Mouse (Mus musculus): ENCODE data around the gene Irx3. TPM values are rescaled to one million over a fixed set of nuclear protein-coding genes. Genes with fewer than 3 reads are reported as not detected.

Gene Irx3
- total RNA-seq (2021): 10 to 100 TPM; 22.5 to 31.6 TPM
- long read RNA-seq, experiment 1, transcript Irx3-202 (4 exons, 2,748 nt): major isoform, 37 of 42 reads
- long read RNA-seq, experiment 1, partial matches to known transcripts: 5 of 42 reads
- long read RNA-seq, experiment 1, other reads (novel, unspliced or antisense): 0 of 42 reads
- long read RNA-seq, experiment 2, transcript Irx3-202 (4 exons, 2,748 nt): major isoform, 62 of 68 reads
- long read RNA-seq, experiment 2, partial matches to known transcripts: 5 of 68 reads
- long read RNA-seq, experiment 2, other reads (novel, unspliced or antisense): 1 of 68 reads

DNA sequence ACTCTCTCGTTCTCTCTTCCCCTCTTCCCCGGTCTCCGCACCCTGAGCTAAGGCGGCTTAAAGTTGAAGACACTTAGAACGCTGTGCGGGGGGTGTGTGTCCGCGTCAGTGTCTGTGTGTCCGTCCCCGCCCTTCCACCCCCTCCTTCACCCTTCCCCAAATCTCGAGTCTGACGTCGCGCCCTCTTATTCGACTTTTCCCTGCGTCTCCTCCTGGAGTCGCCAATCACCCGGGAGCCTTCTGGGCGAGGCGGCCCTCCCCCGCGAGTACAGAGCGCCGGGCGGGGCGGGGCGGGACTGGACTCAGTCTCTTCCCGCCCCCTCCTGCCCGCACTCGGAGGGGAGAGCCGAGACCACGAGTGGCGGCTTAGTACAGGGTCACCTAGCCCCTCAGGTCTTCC lies at the start of gene Irx3:
TSS of gene Irx3 (minus strand) at position 229 of the 400 bp plus-strand sequence.
- DNase-seq: peak; percentile 83 to 86
- intact Hi-C loops (cut with DNase I): loop anchor here (2.0 to 5.0 kb wide), 2 partner anchors 165 to 209 kb away; no protein-coding TSS in a partner anchor

DNA sequence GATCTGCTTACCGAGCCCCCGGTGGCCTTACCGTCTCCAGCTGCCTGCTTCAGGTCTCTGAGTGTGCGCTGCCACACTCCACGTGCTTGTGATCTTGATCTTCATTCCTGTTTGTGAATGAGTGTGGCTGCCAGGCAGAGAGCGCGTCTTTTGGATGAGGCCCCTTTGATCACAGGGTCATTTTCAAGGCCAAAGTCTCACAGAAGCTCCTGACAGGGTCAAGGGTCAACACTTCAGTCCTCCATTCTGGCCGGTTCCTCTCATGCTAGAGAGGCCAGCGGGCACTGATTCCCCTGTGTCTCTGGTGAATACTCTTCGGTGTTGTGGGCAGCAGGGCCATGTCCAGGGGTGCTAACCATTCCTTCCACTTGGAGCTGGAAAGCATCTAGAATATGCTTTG lies 49.5 kb upstream of the Irx3 start:
- DNase-seq: no peak
- intact Hi-C loops (cut with DNase I): no loop called here

DNA sequence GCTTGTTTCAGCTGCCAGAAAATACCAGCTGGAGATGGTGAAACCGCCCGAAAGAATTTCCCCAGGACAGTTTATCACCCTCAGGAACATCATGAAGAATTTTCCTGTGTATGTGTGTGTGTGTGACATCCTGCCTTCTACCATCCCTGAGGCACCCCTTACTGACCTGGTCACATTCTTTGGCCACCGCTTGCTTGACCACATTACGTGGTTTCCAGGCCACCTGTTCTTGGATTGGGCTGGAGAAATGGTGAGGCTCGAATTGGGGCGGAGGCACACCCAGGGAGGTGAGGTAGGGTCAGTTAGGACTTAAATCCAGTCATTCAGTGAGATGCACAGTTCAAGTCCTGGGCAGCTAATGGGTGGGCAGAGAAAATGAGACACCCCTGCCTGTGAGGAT lies 48.1 kb upstream of the Irx3 start:
- no peak for DNase-seq
- intact Hi-C loops (cut with DNase I): no loop called here

DNA sequence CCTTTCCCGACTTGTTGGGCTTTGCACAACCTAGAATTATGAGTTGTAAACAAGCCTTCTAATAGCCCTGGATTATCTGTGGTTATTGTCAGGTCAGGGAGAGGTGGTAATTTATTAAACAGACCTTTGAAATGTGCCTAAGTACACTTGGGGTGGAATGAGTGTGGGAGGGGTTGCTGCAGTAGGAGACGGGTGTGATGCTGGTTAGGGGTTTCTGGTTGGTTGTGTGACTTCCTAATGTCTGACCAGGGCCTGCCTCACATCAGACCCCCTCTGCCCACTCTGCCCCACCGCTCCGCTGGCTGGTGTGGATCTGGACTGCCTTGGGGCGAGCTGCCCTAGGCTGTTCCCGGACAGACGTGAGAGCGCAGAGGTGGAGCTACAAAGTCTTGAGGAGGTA lies 47.7 kb upstream of the Irx3 start:
- no peak for DNase-seq
- intact Hi-C loops (cut with DNase I): no loop called here

DNA sequence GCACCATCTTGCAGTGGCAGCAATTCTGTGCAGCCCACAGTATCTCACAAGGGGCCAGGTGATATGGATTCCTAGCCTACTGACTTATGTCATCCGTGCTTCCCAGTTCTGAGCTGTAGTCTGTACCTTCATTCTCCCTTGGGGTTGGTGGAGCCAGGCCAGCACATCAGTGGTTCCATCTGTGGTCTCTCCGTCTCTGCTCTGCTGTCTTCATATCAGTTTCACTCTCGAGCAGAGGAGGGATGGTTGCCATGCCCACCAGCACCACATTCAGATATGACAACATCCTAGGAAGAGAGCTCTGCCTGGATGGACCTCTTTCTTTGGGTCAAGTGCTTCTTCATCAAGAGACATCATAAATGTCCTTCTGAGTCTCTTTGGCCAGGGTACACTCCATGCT lies 43.8 kb upstream of the Irx3 start:
- intact Hi-C loops (cut with DNase I): no loop called here
- DNase-seq: no peak

DNA sequence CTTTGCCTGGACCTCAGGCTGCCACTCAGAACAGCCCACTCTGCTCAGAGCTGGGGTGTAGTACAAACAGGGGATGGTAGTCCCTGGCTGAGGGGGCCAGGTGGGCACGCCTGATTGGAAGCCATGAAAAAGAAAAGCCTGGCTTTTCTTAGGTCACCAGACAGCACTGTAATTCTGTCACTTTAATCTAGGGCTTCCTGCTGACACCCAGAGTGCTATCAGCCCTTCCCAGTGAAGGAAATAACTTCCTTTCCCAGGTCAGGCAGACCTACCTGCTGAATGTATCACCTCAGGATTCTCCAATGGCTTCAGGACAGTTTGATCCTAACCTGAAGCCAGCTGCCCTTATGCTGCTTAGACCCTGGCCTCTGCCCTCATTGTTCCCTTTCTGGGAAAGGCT lies 35.3 kb upstream of the Irx3 start:
- intact Hi-C loops (cut with DNase I): no loop called here
- no peak for DNase-seq

DNA sequence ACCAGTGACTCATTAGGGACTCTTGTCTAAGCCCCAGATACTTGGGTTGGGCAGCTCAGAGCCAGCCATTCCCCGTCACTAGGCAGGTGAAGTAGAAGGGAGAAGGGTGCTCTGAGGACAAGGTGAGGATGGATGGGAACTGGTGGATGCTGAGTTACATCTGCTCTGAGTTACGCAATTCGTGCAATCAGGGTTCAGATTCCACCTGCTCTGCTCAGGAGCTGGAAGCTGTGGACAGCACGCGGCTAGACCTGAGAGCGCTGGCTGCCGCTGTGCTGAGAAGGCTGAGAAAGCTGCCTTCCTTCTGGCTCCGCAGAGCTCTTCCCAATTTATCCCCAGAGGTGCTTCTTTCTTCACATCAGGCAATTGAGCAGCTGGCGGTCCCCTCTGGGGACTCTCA lies 34.8 kb upstream of the Irx3 start:
- intact Hi-C loops (cut with DNase I): no loop called here
- no peak for DNase-seq

DNA sequence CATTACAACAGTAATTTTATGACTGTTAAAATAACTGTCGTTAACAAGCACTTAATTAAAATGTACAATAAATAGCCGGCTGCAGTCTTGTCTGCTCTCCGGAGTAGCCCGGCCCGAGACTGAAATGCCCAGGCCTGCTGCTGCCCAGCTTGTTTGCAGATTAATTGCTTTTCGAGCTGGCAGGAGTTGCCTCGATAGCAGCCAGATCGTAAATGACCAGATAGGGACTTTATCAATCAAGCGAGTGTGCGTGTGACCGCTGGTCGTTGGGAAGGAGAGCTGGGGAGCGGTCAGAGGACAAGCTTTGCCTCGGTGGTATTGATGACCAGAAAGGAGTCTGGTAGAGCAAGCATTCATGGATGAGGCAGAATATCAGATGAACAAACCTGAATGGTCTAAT lies 25.8 kb upstream of the Irx3 start:
- intact Hi-C loops (cut with DNase I): no loop called here

DNA sequence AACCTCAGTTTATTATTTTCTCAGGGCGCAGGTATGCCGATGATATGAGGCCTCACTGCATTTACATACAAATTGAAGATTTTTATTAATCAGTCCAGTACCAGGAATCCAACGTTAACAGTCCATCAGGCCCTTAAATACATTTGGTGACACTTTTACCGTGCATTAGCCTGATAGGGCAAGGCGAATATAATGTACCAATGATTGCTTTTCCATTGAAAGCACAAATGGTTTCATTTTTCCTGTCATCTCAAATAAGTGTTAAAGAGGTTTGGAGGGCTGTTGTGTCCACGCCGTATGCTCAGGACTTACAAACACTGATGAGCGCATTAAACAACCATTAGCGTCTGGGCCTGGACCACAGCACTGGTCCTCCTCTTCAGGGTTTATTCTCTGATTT lies 25.3 kb upstream of the Irx3 start:
- DNase-seq: no peak
- intact Hi-C loops (cut with DNase I): no loop called here

More for the DNA sequence above, 25.8 kb upstream of the Irx3 start:
- no peak for DNase-seq

DNA sequence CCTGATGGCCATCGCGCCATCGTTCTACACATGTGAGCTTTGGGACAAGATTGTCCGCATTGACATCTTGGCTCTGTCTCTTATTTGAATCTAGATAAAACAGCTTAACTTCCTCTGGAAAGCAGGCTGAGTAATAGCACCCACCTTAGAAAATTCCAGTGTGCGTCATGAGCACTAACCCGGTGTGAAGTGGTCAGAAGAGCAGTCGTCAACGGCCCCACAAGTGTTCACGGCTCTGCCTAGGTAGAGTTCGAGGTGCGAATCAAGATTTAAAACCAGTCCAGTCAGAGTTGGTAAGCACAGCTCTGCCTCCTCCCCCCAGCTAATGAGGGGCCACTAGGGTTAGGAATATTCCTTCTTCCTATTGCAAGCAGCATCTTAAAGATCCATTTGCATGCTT lies 21.5 kb upstream of the Irx3 start:
- intact Hi-C loops (cut with DNase I): no loop called here
- no peak for DNase-seq

DNA sequence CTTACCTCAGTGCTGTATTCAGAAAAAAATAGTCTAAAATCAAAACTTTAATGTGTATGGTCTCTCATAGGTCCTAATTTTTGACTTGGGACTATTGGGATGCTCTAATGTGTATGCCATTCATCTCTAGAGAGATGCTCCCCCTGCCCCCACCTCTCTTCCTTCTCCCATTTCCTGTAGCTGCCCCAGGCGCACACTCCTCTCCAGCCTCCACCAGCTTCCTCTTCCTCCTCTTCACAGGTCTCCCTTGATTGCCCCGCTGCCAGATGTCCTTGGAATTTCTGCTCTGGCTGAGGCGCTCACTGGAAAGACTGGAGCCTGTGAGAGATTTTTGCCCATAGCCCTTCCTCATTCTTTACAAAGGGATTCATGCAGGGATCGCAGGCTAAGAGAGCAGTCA lies 20.9 kb upstream of the Irx3 start:
- no peak for DNase-seq
- intact Hi-C loops (cut with DNase I): no loop called here

DNA sequence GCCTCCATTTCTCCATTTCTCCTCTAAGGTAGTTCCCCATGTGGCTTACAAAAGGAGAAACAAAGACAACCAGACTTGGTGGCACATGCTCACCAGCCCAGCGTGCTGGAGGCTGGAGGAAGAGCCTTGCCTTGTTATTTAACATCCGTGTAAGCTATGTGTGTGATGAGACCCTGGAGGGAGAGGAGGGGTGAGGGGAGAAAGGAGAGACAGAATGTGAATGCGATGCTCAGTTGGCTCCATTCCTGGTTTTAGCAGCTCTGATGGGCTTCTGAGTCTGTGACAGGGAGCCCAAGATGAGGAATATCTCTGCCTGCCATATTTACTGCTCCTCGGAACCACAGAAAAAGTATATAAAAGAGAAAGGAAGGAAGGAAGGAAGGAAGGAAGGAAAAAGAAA lies 20.1 kb upstream of the Irx3 start:
- intact Hi-C loops (cut with DNase I): no loop called here
- DNase-seq: no peak

DNA sequence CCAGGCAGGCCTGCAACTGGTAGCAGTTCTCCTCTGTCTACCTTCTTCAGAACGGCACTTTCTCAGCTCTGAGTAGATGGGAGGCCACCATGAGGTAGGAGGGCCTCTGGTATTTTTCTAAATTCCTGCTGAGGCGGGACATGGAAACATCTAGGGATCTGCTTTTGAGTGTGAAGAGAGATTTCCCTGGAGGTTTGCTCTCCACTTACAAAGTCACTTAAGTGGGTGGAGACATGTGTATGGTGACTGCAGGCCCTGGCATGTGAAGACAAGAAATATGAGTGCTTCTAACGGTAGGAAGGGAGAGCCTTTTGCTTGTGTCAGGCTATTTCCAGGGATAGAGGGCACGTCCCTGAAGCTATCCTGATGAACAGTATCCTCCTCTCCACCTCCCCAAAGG lies 17.9 kb upstream of the Irx3 start:
- DNase-seq: no peak
- intact Hi-C loops (cut with DNase I): no loop called here

DNA sequence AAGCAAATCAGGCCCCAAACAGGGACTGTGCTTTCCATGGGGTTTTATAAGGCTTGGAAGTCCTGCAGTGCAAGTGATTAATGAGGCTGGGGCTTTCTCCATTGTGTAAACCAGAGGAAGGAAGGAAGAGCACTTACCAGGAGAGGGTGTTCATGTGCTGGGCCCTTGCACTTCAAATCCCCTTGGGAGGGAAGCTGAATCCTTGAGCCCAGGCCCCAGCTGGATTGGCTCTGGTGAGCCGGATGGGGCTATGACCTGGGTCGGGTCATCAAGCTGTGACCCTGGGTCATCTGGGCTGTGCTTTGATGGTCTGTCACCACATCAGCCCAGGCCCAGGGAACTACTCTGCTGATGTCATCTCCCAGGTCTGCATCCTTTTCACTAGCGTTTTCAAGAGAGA lies 16.9 kb upstream of the Irx3 start:
- DNase-seq: no peak
- intact Hi-C loops (cut with DNase I): no loop called here

DNA sequence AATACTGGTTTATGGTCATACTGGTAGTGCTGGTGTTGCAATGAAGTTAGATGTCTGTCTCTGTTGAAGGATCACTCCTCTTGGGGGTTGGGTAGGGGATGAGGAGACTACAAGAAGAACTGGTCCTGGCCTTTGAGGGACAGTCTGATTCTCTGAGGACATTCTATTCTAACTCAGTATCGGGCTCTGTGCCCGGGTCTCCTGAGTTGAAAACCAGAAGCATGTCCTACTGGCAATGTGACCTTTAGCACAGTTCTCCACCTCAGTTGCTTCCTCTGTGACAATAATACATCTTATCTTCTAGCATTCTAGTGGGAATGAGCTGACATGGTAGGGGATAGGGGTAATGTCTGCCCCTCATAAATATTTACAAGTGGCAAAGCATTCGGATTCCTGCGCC lies 12.2 kb upstream of the Irx3 start:
- DNase-seq: peak; percentile 39 to 57
- intact Hi-C loops (cut with DNase I): no loop called here

DNA sequence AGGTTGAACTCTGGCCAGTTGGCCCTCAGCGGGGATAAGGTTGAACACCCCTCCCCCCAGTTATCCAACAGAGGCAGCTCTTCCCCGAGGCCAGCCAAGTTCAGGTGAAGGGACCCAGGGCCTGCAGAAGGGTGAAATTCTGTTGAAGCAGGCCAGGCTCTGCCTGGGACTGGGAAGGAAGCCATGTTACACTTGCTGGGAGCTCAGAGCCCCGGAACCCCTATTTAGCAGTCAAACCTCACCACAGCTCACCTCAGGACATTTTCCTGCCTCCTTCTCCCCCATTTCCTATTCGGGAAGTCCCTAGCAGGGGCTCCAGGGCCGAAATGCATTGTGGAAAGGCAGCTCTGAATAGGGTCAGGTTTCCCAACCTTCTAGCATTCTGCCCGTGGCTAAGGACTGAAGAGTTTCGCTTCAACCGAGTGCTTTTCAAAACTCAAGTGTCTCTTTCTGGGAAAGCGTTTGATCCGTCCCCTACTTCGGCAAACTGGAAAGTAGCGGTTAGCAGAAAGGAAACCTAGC lies 4.9 kb upstream of the Irx3 start:
- intact Hi-C loops (cut with DNase I): no loop called here
- no peak for DNase-seq

DNA sequence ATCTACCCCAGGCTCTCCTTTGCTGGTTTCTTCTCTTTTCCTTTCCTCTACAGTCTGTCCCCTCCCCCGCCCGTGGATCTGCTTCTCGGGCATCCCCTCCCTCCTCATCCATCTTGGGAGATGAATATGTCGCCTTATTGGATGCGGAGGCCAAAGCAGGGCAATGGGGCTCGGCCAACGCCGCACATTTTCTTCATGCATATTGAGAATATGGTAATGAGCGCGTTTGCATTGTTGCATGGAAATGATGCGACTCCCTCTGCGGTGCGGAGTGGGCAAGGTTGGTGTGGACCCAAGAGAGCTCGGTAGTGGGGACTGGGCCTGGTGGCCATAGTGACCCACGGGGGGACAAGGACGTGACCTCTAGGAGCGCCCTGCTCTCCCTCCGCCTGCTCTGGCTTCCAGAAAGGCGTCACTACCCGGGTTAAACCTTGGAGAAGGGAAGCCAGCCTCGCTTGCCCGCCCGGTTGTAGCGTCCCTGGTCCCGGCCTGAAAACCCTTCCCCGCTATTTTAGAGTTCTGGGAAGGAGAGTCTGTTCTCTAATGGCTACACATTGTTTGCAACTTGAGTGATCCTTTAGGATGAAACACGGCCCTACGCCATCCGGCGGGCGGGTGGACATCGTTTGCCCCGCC lies 4.3 kb upstream of the Irx3 start:
- no peak for DNase-seq
- intact Hi-C loops (cut with DNase I): no loop called here

DNA sequence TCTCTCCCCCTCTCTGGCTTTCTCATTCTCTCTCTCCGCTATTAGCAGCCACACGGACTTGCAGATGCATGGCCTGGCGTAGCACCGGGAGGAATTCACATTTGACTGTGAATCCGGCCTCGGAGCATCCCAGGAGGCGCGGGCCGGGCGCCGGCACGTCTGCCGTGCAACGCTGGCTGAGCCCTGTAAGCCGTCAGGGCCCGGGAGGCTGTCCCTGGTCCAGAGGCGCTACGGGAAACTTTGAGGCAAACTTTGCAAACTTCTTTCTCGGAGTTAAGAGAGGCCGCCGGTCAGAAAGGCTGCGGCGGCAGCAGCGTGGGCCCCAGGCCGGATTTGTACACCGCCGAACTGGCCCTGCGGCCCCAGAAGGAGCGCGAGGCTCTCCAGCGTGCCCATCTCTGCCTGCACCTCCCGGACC lies 3.4 kb upstream of the Irx3 start:
- peak; percentile 47 to 50 for DNase-seq
- intact Hi-C loops (cut with DNase I): no loop called here

DNA sequence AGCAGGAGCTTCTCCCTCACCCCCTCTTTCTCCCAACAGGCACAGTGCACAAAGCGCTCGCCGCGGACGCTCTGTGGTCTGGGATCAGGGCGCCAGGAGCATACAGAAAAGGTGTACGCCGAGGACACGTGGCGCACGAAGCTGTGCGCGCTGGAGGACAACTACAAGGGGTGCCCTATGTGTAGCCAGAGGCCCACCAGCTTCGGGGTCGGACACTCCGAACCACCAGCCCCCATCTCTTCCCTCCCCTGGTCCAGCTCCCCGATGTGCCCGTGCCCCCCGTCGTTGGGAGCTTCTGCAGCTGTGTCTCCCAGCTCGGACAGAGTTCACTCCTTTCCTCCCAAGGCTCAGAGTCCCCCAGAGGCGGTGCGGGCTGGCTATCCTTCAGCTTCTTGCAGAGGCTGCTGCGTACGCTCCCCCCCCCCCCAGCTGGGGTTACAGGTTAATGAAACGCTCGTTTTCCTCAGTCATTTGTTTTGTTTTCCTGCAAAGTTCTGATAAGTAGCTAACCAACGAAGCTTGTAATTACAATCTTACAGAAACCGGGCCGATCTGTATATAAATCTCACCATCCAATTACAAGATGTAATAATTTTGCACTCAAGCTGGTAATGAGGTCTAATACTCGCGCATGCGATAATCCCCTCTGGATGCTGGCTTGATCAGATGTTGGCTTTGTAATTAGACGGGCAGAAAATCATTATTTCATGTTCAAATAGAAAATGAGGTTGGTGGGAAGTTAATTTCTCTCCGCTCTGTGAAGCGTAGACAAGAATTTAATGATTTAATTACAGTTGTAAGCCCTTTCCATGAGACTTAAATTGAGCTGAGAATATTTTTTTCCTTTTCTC lies 2.8 kb upstream of the Irx3 start:
- DNase-seq: no peak
- intact Hi-C loops (cut with DNase I): loop anchor here (5.0 kb wide), 1 partner anchor 163 kb away; no protein-coding TSS in a partner anchor

DNA sequence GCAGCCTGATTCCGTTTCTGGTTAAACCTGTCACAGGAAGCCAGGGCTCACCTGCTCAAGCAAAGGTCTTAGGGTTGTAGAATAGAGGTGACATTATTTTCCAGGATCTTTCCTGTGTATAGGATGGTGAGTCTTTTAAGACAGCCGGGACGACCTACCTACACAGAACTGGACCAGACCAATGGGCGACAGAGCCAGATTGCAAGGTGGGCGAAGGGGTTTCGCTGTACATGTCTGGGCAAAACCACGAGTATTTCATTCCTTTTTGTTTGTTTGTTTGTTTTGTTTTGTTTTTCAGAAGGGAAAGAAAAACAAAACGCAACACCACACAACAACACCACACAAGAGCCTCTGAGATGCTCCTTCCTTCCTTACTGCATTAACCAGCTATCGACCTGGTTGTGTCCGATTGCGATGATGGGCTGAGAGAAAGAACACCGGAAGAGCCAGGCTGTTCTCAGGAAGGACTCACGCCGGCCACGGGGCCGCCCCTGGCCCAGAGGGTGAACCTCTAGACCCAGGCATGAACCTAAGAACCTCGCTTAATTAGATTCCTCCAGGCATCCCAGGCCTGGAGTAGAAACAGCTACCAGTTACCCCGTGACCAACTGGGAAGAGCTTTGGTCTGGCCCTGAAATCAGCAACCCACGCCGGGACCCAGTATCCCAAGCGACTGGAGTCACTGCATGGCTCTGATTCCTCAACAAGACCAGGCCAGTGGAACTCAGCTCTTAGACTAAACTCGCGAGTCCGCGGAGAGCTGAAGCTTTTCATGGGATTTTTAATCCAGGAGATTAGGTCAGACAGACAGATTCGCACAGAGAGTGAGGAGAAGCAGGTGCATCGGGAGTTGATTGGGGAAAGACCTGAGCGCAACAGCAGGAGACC lies 1.9 kb upstream of the Irx3 start:
- no peak for DNase-seq
- intact Hi-C loops (cut with DNase I): loop anchor here (5.0 kb wide), 1 partner anchor 164 kb away; no protein-coding TSS in a partner anchor

Data from heart, postnatal 14 days (tissue).